Mouse (Mus musculus) adrenal gland, adult 2 months (tissue): ENCODE data around the gene Acad8. TPM values are rescaled to one million over a fixed set of nuclear protein-coding genes. Genes with fewer than 3 reads are reported as not detected.
A peak's percentile ranks its signal among the peaks of the same experiment; 100 is the strongest.

ENCODE experiments used
- DNase-seq: peaks from one replicate; pipeline ENCODE4 v3.0.0; 2021
- polyA plus RNA-seq: library from polyadenylated mRNA; depleted of rRNA; stranded (reverse); fragments of >200 nt; gene quantifications from 2 replicates; pipeline ENCODE4 v1.2.3, GENCODE M21; 2012; rRNA removed
- total RNA-seq, 2 experiments: library from RNA; stranded (reverse); gene quantifications; 2 replicates each; pipeline ENCODE4 v1.2.3; 2021

Gene Acad8
- total and polyA plus RNA-seq, 3 experiments = 15.9 to 69.9 (median 54.2) TPM

- no peak for DNase-seq
These were observed 14.2 kb downstream of the Acad8 start for GRCm38 (mm10) chr9:26985090-26985613.

GRCm38 (mm10) chr9:26978776-26979175 is 20.6 kb downstream of the Acad8 start:
- no peak for DNase-seq

- no peak for DNase-seq
These were observed 21.6 kb downstream of the Acad8 start for GRCm38 (mm10) chr9:26977754-26978153.

GRCm38 (mm10) chr9:26947790-26948189 is 51.6 kb downstream of the Acad8 start:
- DNase-seq = no peak

- DNase-seq = peak; percentile 59
These were observed 75.2 kb downstream of the Acad8 start for GRCm38 (mm10) chr9:26924146-26924545.

Other genes starting within 250 kb of the Acad8 start
- gene Glb1l2, start 193.1 kb downstream of the Acad8 start, total RNA-seq = 10 to 100 TPM in 1 of 2 experiments, 1 to 10 TPM in 1; 7.1 to 15.9 TPM
- 8.7 and 9.9 TPM in 2 replicates for gene Glb1l2, start 193.1 kb downstream of the Acad8 start, polyA plus RNA-seq
- gene Glb1l3, start 138.7 kb downstream of the Acad8 start, total RNA-seq = under 1 TPM; 0.62 to 0.92 TPM
- 2.3 and 2.8 TPM in 2 replicates for gene Glb1l3, start 138.7 kb downstream of the Acad8 start, polyA plus RNA-seq
- gene Gm1110, start 76.5 kb downstream of the Acad8 start, total RNA-seq = not detected
- not detected in 2 replicates for gene Gm1110, start 76.5 kb downstream of the Acad8 start, polyA plus RNA-seq
- 10 to 100 TPM; 40.0 to 44.9 TPM for gene Thyn1, start 144 bp upstream of the Acad8 start, total RNA-seq
- 2.6 and 3.0 TPM in 2 replicates for gene Thyn1, start 144 bp upstream of the Acad8 start, polyA plus RNA-seq
- 10 to 100 TPM; 34.4 to 38.0 TPM for gene Vps26b, start 30.5 kb upstream of the Acad8 start, total RNA-seq
- 46.6 and 51.2 TPM in 2 replicates for gene Vps26b, start 30.5 kb upstream of the Acad8 start, polyA plus RNA-seq
- 10 to 100 TPM; 10.9 to 12.2 TPM for gene Ncapd3, start 30.6 kb upstream of the Acad8 start, total RNA-seq
- 12.1 and 13.5 TPM in 2 replicates for gene Ncapd3, start 30.6 kb upstream of the Acad8 start, polyA plus RNA-seq
- gene Jam3, start 155.9 kb upstream of the Acad8 start, total RNA-seq = 10 to 100 TPM; 29.8 to 35.7 TPM
- 19.2 and 23.5 TPM in 2 replicates for gene Jam3, start 155.9 kb upstream of the Acad8 start, polyA plus RNA-seq